ENCODE assay signal across 8 mouse cellular contexts in genomic region chr13:74534864-74535263, GRCm38 (mm10). TPM values are rescaled to one million over a fixed set of nuclear protein-coding genes. Genes with fewer than 3 reads are reported as not detected.
A peak's percentile ranks its signal among the peaks of the same experiment; 100 is the strongest.
DNase-seq lines count a peak whose midpoint lies in the region; ATAC-seq and TF ChIP-seq lines count a peak whose summit lies in the region.
"Not testable (repeated sequence)": the region's sequence is repeated elsewhere in the genome, so short reads cannot be mapped to it uniquely, and the experiment has no call there.

No protein-coding gene starts in this region.

- 9% methylated on average over 3 of the region's 3 CpGs for WGBS in kidney, postnatal 0 days
- 22% methylated on average over 3 of the region's 3 CpGs for WGBS in liver, embryonic 11.5 days
- 29% methylated on average over 3 of the region's 3 CpGs for whole genome bisulfite sequencing in neural tube, embryonic 11.5 days

- H3K9ac ChIP-seq in kidney, postnatal 0 days (ENCODE audit: low read depth, low read length); liver, embryonic 11.5 days (ENCODE audit: low read depth, low read length); neural tube, embryonic 11.5 days (ENCODE audit: low read length): not testable (repeated sequence)

- not testable (repeated sequence) for H3K4me2 ChIP-seq in kidney, postnatal 0 days (ENCODE audit: low read length); liver, embryonic 11.5 days; neural tube, embryonic 11.5 days (ENCODE audit: low read depth)

- peak; percentile 22 for DNase-seq in brain, embryonic 18.5 days (ENCODE audit: low read depth, low spot score)
- DNase-seq in fibroblast of lung, adult 2 months (ENCODE audit: low read depth), result peak; percentile 19
- DNase-seq in heart, postnatal 14 days, result peak; percentile 52 to 63
- DNase-seq in kidney, postnatal 0 days (ENCODE audit: low spot score), result peak; percentile 77
- DNase-seq in liver, embryonic 11.5 days (ENCODE audit: low spot score), result peak; percentile 47
- DNase-seq in neural tube, embryonic 11.5 days (ENCODE audit: low spot score), result peak; percentile 71
- DNase-seq in splenic B cell, adult 2 months (ENCODE audit: low read depth, low spot score), result peak; percentile 79

- not testable (repeated sequence) for H3K4me3 ChIP-seq in E14TG2a.4 (replicated peaks; ENCODE audit: low read length); kidney, postnatal 0 days (replicated peaks; ENCODE audit: low read depth, low read length); liver, embryonic 11.5 days (ENCODE audit: low read depth, low read length); neural tube, embryonic 11.5 days (ENCODE audit: low read depth, low read length)

- intact Hi-C loops in heart, postnatal 14 days (cut with DNase I), result loop anchor here (2.0 kb wide), 1 partner anchor 194 kb away; no protein-coding TSS in a partner anchor

- peaks cover 12% of the 10 kb centered on the region for H3K4me1 ChIP-seq in E14TG2a.4 (replicated peaks; ENCODE audit: low read depth, low read length)
- not testable (repeated sequence) for H3K4me1 ChIP-seq in kidney, postnatal 0 days (replicated peaks; ENCODE audit: insufficient read depth, low read length); liver, embryonic 11.5 days (replicated peaks; ENCODE audit: control insufficient read depth, insufficient read depth, low read length); neural tube, embryonic 11.5 days (ENCODE audit: control insufficient read depth, insufficient read depth, low read length)

- peak; percentile 53 for TF ChIP-seq CTCF in E14TG2a.4 (conservative IDR thresholded peaks at IDR 0.05; ENCODE audit: low read length)
- peak; percentile 79 for TF ChIP-seq CTCF in kidney, postnatal 0 days (IDR thresholded peaks at IDR 0.05; ENCODE audit: low read depth)

- H3K27me3 ChIP-seq in E14TG2a.4 (ENCODE audit: insufficient read depth, low read length); kidney, postnatal 0 days (ENCODE audit: insufficient read depth, low read length); liver, embryonic 11.5 days (replicated peaks; ENCODE audit: control insufficient read depth, insufficient read depth, low read length); neural tube, embryonic 11.5 days (ENCODE audit: control insufficient read depth, insufficient read depth, low read length); splenic B cell, adult 2 months (ENCODE audit: control insufficient read depth, insufficient read depth, low read length, poor library complexity, severe bottlenecking): not testable (repeated sequence)

- not testable (repeated sequence) for H3K27ac ChIP-seq in kidney, postnatal 0 days; liver, embryonic 11.5 days (ENCODE audit: low read depth, low read length); neural tube, embryonic 11.5 days (ENCODE audit: low read depth, low read length)

- not testable (repeated sequence) for H3K9me3 ChIP-seq in E14TG2a.4 (ENCODE audit: low read length); kidney, postnatal 0 days (replicated peaks; ENCODE audit: low read length); liver, embryonic 11.5 days (ENCODE audit: control insufficient read depth, low read length); neural tube, embryonic 11.5 days (ENCODE audit: control insufficient read depth, low read length)

- not testable (repeated sequence) for ATAC-seq in kidney, postnatal 0 days (replicated peaks; ENCODE audit: low FRiP score, low read depth); liver, embryonic 11.5 days (replicated peaks; ENCODE audit: low FRiP score)
- ATAC-seq in neural tube, embryonic 11.5 days (ENCODE audit: insufficient read depth, low FRiP score, low TSS enrichment), result peak; percentile 75

- H3K36me3 ChIP-seq in E14TG2a.4 (ENCODE audit: insufficient read depth, low read length); kidney, postnatal 0 days (ENCODE audit: insufficient read depth, low read length); liver, embryonic 11.5 days (ENCODE audit: control insufficient read depth, insufficient read depth, low read length); neural tube, embryonic 11.5 days (ENCODE audit: control insufficient read depth, insufficient read depth, low read length); splenic B cell, adult 2 months (ENCODE audit: control insufficient read depth, insufficient read depth, low read length, poor library complexity, severe bottlenecking): not testable (repeated sequence)

RNA-seq across cellular contexts. Expression of gene Zfp825, which starts 41.1 kb away (rescaled TPM):
- 1 to 10 TPM; 5.9 to 6.9 TPM for total RNA-seq in heart, postnatal 14 days (2021)
- polyA plus RNA-seq in kidney, postnatal 0 days (2015; fragmentation: Nextera tagmentation; extraction: Ambion mirVana), result 18.7 and 21.6 TPM in 2 replicates
- polyA plus RNA-seq in liver, embryonic 11.5 days (2014; fragmentation: Nextera tagmentation; extraction: Ambion mirVana), result 17.7 and 18.3 TPM in 2 replicates
- 18.5 and 22.6 TPM in 2 replicates for polyA plus RNA-seq in neural tube, embryonic 11.5 days (2014; fragmentation: Nextera tagmentation; extraction: Ambion mirVana)

Comparison
In these comparisons a context has a peak if more than half of its experiments do, and no peak if none do; other contexts are left out.
1. DNase-seq: peak in every context shown above with its lines; median percentile 79 in splenic B cell, adult 2 months; 77 in kidney, postnatal 0 days; 71 in neural tube, embryonic 11.5 days; 58 in heart, postnatal 14 days; 47 in liver, embryonic 11.5 days; 22 in brain, embryonic 18.5 days; 19 in fibroblast of lung, adult 2 months.